Mouse (Mus musculus): ENCODE results near the gene Slc7a7.

DNA sequence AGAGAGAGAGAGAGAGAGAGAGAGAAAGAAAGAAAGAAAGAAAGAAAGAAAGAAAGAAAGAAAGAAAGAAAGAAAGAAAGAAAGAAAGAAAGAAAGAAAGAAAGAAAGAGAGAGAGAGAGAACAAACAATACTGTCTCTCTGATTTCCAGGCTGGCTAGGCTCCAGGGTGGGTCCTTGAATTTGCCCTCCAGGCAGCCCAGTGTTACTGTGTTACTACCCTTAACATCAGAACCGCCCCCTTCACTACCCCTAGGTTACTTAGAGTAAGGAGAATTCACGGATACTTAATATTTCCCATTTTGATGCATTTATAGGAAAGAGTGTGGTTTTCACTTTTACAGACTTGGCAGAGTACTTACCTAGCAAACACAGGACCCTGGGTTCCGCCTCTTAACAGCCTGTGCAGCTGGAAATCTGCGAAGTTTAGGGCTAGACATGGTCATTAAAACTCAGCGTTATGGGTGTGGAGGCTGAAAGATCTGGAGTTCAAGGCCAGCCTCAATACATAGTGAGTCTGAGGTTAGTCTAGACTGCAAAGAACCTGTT lies 1.3 kb downstream of the Slc7a7 start:
- TF ChIP-seq POLR2A (IDR thresholded peaks at IDR 0.05; ENCODE audit: extremely low read depth, insufficient read depth, low read length) (no peak), CTCF (IDR thresholded peaks at IDR 0.05; ENCODE audit: low read depth, low read length) (no peak)

Measured in liver, adult 2 months (tissue).